In the genomic region with DNA sequence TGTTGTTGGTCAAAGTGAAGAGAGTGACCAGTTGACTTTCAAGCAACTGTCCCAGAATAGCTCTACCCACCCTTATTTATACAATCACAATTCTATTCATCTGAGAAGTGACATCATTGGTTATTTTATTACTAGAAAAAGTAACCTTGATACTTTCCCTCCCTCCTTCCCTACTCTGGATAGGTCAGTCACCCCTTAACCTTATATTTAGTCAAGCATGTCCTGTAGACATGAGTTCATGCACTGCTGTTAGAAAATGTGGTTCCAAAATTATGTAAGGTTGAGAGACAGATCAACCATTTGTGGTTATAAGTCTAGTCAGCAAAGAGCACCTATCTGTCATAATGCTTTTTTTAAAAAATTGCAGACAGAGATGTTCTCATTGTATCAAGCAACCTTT, we compare ENCODE assay signal across 28 mouse cellular contexts.
"Had no signal": no experiment of that assay in that cellular context is flagged by ENCODE, and none has a peak within 500 bp of the region (broad histone marks: within the 10 kb centered on the region; RNA-seq: fewer than 3 reads in every experiment).

No protein-coding gene starts in this region.

- H3K4me1 ChIP-seq: embryonic facial prominence, embryonic 10.5 days; embryonic facial prominence, embryonic 12.5 days; embryonic facial prominence, embryonic 13.5 days; embryonic facial prominence, embryonic 15.5 days; forebrain, embryonic 10.5 days; forebrain, embryonic 12.5 days; forebrain, embryonic 13.5 days; forebrain, embryonic 15.5 days had no signal

- ATAC-seq: forebrain, embryonic 13.5 days; forebrain, embryonic 14.5 days; forebrain, embryonic 15.5 days; forebrain, embryonic 16.5 days; forebrain, postnatal 0 days had no signal

- H3K9ac ChIP-seq: embryonic facial prominence, embryonic 12.5 days; embryonic facial prominence, embryonic 13.5 days; embryonic facial prominence, embryonic 15.5 days; forebrain, embryonic 12.5 days; forebrain, embryonic 13.5 days; forebrain, embryonic 15.5 days; forebrain, postnatal 0 days had no signal

- H3K27me3 ChIP-seq: embryonic facial prominence, embryonic 12.5 days; embryonic facial prominence, embryonic 13.5 days; embryonic facial prominence, embryonic 15.5 days; forebrain, embryonic 12.5 days; forebrain, embryonic 13.5 days; forebrain, embryonic 15.5 days had no signal

- H3K9me3 ChIP-seq: embryonic facial prominence, embryonic 10.5 days; embryonic facial prominence, embryonic 12.5 days; embryonic facial prominence, embryonic 13.5 days; embryonic facial prominence, embryonic 15.5 days; forebrain, embryonic 10.5 days; forebrain, embryonic 12.5 days; forebrain, embryonic 13.5 days; forebrain, embryonic 15.5 days had no signal

- H3K27ac ChIP-seq: embryonic facial prominence, embryonic 10.5 days; embryonic facial prominence, embryonic 12.5 days; embryonic facial prominence, embryonic 13.5 days; embryonic facial prominence, embryonic 15.5 days; forebrain, embryonic 10.5 days; forebrain, embryonic 12.5 days; forebrain, embryonic 13.5 days; forebrain, embryonic 15.5 days; gastrocnemius, adult 2 months; heart, adult 2 months had no signal

- H3K4me2 ChIP-seq: embryonic facial prominence, embryonic 12.5 days; embryonic facial prominence, embryonic 13.5 days; embryonic facial prominence, embryonic 15.5 days; forebrain, embryonic 12.5 days; forebrain, embryonic 13.5 days; forebrain, embryonic 15.5 days had no signal

- H3K36me3 ChIP-seq: embryonic facial prominence, embryonic 10.5 days; embryonic facial prominence, embryonic 12.5 days; embryonic facial prominence, embryonic 13.5 days; embryonic facial prominence, embryonic 15.5 days; forebrain, embryonic 10.5 days; forebrain, embryonic 12.5 days; forebrain, embryonic 15.5 days had no signal

- H3K4me3 ChIP-seq: embryonic facial prominence, embryonic 10.5 days; embryonic facial prominence, embryonic 12.5 days; embryonic facial prominence, embryonic 13.5 days; embryonic facial prominence, embryonic 15.5 days; erythroblast, embryonic 14.5 days; forebrain, embryonic 10.5 days; forebrain, embryonic 12.5 days; forebrain, embryonic 13.5 days; forebrain, embryonic 15.5 days; gastrocnemius, adult 2 months; heart, adult 2 months had no signal

- DNase-seq: cerebellum, adult 2 months; cerebellum, adult 8-10 months; cerebellum, adult 9-10 months; cerebellum, adult 9-11 months; cerebellum, postnatal 10 days; cerebellum, postnatal 14 days; cerebellum, postnatal 25 days; cerebellum, postnatal 36 days; embryo, embryonic 11 days; forebrain, postnatal 0 days; gastrocnemius, adult 2 months; gastrocnemius, postnatal 10 days; gastrocnemius, postnatal 14 days; gastrocnemius, postnatal 25 days; gastrocnemius, postnatal 36 days; heart, adult 18-20 months; heart, adult 2 months had no signal
